Mouse (Mus musculus) neural tube, embryonic 11.5 days (tissue): Measurements from ENCODE around the gene Smoc2. TPM values are rescaled to one million over a fixed set of nuclear protein-coding genes. Genes with fewer than 3 reads are reported as not detected.

Experiments
- ATAC-seq: fragments of 200-750 bp; cut with Nextera tagmentation; 2 replicates; pipeline ENCODE4 v1.8.0; 2017; ENCODE audit warnings: moderate number of reproducible peaks, mild to moderate bottlenecking, moderate TSS enrichment, moderate library complexity; ENCODE audit not compliant: insufficient read depth, low FRiP score, low TSS enrichment
- DNase-seq: peaks from one replicate; pipeline ENCODE4 v3.0.0-alpha.2; 2015; ENCODE audit warnings: low spot score
- H3K27ac ChIP-seq: fragments of 300-500 bp; sonication (generic); 2 replicates; pipeline ENCODE4 v1.5.1; 2014; ENCODE audit warnings: low read depth, mild to moderate bottlenecking, low read length
- H3K27me3 ChIP-seq: fragments of 300-500 bp; sonication (generic); 2 replicates; pipeline ENCODE4 v1.6.1; 2014; ENCODE audit warnings: mild to moderate bottlenecking, low read length, mixed read lengths; ENCODE audit not compliant: control insufficient read depth, insufficient read depth
- H3K36me3 ChIP-seq: fragments of 300-500 bp; sonication (generic); 2 replicates; pipeline ENCODE4 v1.6.1; 2014; ENCODE audit warnings: mild to moderate bottlenecking, low read length, moderate library complexity, mixed read lengths; ENCODE audit not compliant: control insufficient read depth, insufficient read depth
- H3K4me1 ChIP-seq: fragments of 300-500 bp; sonication (generic); 2 replicates; pipeline ENCODE4 v1.6.1; 2014; ENCODE audit warnings: low read length, mixed read lengths; ENCODE audit not compliant: control insufficient read depth, insufficient read depth
- H3K4me2 ChIP-seq: fragments of 300-500 bp; sonication (generic); 2 replicates; pipeline ENCODE4 v1.6.1; 2014; ENCODE audit warnings: low read depth, mild to moderate bottlenecking, moderate library complexity
- H3K4me3 ChIP-seq: fragments of 300-500 bp; sonication (generic); 2 replicates; pipeline ENCODE4 v1.5.1; 2014; ENCODE audit warnings: low read depth, low read length
- H3K9ac ChIP-seq: fragments of 300-500 bp; sonication (generic); 2 replicates; pipeline ENCODE4 v1.6.1; 2014; ENCODE audit warnings: mild to moderate bottlenecking, low read length
- H3K9me3 ChIP-seq: fragments of 300-500 bp; sonication (generic); 2 replicates; pipeline ENCODE4 v1.6.1; 2016; ENCODE audit warnings: low read length; ENCODE audit not compliant: control insufficient read depth
- WGBS: fragments of 180-500 bp; shearing (Covaris S2); extraction: QIAGEN DNeasy Blood & Tissue Kit; methylation state at CpG from one replicate; pipeline ENCODE4 v1.1.7; 2014; 5-methylcytosine and 5-hydroxymethylcytosine counted together
- polyA plus RNA-seq: library from polyadenylated mRNA; unstranded; fragments of >200 nt; fragmentation: Nextera tagmentation; extraction: Ambion mirVana; gene quantifications from 2 replicates; pipeline ENCODE4 v1.2.1, GENCODE M21; 2014

Gene Smoc2
- polyA plus RNA-seq, 1 experiment from 2014 or later: 17.1 TPM

DNA sequence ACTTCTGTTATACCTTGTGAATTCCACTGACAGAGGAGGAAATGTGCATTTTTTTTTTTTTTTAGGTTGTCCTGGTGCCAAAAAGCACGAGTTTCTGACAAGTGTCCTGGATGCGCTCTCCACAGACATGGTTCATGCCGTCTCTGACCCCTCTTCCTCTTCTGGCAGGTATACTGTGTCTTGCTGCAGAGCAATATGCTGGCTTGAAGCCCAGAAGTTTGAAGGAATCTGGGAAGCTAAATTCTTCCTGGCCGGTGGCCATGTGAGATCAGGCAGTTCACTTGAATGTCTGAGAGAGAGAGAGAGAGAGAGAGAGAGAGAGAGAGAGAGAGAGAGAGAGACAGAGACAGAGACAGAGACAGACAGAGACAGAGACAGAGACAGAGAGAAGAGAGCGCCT lies 118.2 kb downstream of the Smoc2 start:
- no peaks in the 10 kb centered on the region for H3K27me3 ChIP-seq
- WGBS: 91% methylated on average over 5 of the region's 5 CpGs
- H3K36me3 ChIP-seq: no peaks in the 10 kb centered on the region
- H3K4me1 ChIP-seq: no peaks in the 10 kb centered on the region
- no peak for ATAC-seq
- no peak overlapping the region for H3K4me3 ChIP-seq
- DNase-seq: no peak
- no peak overlapping the region for H3K27ac ChIP-seq
- H3K9me3 ChIP-seq: no peaks in the 10 kb centered on the region
- H3K4me2 ChIP-seq: no peak overlapping the region
- H3K9ac ChIP-seq: no peak overlapping the region

DNA sequence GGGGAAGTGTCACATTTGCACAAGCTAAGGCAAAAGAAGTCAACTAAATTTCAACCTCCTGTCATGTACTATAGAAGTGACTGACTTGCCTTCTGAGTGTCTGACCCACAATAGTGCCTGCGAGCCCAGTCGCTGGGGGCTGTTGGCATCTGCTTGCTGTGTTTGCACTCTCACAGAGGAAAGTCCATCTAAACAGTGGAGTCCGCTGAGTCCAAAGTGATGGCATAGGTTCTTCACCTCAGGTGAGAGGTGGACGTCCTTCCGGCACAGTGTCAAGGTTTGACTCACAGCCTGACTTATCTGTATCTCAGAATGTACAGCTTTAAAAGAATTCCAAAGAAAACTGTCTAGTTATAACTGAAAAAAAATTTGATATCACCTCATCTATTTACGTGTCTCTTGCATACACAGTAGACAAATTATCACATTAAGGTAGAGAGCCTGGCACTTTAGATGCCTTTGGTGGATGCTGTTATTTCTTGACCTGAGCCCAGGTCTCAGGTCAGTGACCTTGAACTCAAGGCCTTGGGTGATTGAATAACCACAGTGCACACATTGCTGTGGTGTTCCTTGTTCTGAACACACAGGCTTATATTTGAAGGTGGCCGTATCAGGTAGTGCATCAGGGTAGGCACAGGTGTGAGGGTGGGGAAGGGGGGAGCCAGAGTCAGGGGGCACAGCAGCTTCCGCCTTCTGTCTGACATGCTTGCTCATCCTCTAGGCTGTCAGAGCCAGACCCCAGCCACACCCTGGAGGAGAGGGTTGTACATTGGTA lies 119.5 kb downstream of the Smoc2 start:
- Histone ChIP-seq H3K4me3 (no peak overlapping the region), H3K27ac (no peak overlapping the region), H3K9ac (no peak overlapping the region), H3K4me1 (no peaks in the 10 kb centered on the region), H3K4me2 (no peak overlapping the region), H3K9me3 (no peaks in the 10 kb centered on the region), H3K36me3 (no peaks in the 10 kb centered on the region), H3K27me3 (no peaks in the 10 kb centered on the region)
- ATAC-seq (no peak), DNase-seq (no peak)
- WGBS: 90% methylated on average over 8 of the region's 8 CpGs

DNA sequence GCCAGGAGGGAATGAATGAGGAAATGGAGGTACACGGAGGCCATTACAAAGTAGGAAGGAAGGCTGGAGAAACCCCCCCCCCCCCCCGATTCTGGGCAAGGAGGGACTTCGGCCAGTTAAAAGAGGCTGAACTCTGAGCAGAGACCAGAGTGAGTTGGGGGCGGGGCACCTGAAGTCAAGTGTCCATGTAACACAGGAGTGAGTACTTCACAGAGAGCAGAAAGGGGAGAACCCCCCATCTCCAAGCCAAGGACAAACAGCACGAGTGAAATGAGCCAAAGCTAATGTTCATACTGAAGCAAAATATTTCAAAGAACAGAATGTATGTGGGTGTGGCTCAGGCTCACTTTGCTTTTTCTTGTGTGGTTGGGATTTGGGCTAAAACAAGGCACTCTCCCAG lies 121.7 kb downstream of the Smoc2 start:
- 58% methylated on average over 5 of the region's 5 CpGs for WGBS
- Histone ChIP-seq H3K4me3 (no peak overlapping the region), H3K27ac (no peak overlapping the region), H3K9me3 (no peaks in the 10 kb centered on the region), H3K27me3 (no peaks in the 10 kb centered on the region), H3K9ac (no peak overlapping the region), H3K36me3 (no peaks in the 10 kb centered on the region), H3K4me1 (no peaks in the 10 kb centered on the region), H3K4me2 (no peak overlapping the region)
- DNase-seq (no peak), ATAC-seq (no peak)

DNA sequence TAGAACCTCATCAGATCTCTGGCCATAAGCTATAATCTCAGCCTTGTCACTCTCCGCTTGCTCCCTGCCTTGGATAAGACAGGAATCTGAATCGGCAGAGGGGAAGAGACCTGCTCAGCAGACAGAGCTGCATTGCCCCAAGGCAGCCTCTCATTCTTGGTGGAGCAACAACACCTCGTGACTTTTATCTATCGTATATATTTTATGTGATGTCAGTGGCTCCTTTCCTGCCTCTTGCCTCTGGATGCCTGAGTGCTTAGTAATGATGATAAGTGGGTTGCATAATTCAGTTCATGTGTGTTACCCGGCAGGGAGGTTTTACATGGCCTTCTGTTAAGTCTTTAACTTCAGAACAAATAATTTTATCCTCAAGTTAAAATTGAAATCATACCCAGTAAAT lies 128.6 kb downstream of the Smoc2 start:
- no peak for ATAC-seq
- no peaks in the 10 kb centered on the region for H3K4me1 ChIP-seq
- 73% methylated on average over 5 of the region's 5 CpGs for WGBS
- no peaks in the 10 kb centered on the region for H3K9me3 ChIP-seq
- H3K27ac ChIP-seq: no peak overlapping the region
- H3K27me3 ChIP-seq: no peaks in the 10 kb centered on the region
- no peak overlapping the region for H3K4me3 ChIP-seq
- no peak overlapping the region for H3K4me2 ChIP-seq
- DNase-seq: no peak
- H3K9ac ChIP-seq: no peak overlapping the region
- no peaks in the 10 kb centered on the region for H3K36me3 ChIP-seq

DNA sequence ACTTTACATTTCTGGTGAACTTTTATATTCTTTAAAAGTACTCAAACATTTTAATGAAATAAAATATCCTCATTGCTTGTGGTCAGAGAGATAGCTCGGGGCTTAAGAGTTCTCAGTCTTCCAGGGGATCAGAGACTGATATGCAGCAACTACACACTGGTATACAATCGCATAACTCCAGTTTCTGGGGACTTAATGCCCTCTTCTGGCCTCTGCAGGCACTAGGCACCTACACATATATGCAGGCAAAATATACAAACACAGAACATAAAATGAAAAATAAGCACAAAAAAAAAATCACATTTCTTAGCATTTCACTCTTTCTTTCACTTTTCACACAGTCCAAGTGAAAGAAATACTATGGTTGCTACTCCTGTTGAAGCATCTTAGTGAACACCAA lies 133.2 kb downstream of the Smoc2 start:
- WGBS: 74% methylated on average over 2 of the region's 2 CpGs
- DNase-seq: no peak
- H3K27ac ChIP-seq: no peak overlapping the region
- no peaks in the 10 kb centered on the region for H3K36me3 ChIP-seq
- no peak for ATAC-seq
- no peak overlapping the region for H3K4me2 ChIP-seq
- no peak overlapping the region for H3K9ac ChIP-seq
- H3K9me3 ChIP-seq: no peaks in the 10 kb centered on the region
- no peaks in the 10 kb centered on the region for H3K4me1 ChIP-seq
- no peaks in the 10 kb centered on the region for H3K27me3 ChIP-seq
- no peak overlapping the region for H3K4me3 ChIP-seq

DNA sequence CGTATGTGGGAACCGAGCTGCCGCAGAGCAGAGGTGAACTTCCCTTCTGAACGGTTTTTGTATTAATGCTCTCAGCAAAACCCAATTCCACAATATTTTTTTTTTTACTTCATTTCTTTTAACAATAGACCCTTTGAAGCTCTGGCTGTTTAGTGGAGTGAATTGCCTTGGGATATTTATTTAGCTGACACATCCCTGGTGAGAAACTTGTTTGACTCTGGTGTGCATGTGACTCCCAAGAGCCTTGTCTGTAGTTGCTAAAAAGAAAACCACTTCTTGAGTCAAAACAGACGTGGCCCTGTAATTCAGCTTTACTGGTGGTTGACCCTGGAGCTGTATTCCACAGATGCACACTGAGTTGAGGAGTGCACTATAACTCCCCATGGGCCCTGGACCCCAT lies 135.2 kb downstream of the Smoc2 start:
- WGBS: 65% methylated on average over 5 of the region's 5 CpGs
- no peaks in the 10 kb centered on the region for H3K27me3 ChIP-seq
- no peak overlapping the region for H3K4me3 ChIP-seq
- H3K9ac ChIP-seq: no peak overlapping the region
- H3K4me2 ChIP-seq: no peak overlapping the region
- ATAC-seq (no peak), DNase-seq (no peak)
- no peaks in the 10 kb centered on the region for H3K4me1 ChIP-seq
- H3K27ac ChIP-seq: no peak overlapping the region
- no peaks in the 10 kb centered on the region for H3K9me3 ChIP-seq
- no peaks in the 10 kb centered on the region for H3K36me3 ChIP-seq

DNA sequence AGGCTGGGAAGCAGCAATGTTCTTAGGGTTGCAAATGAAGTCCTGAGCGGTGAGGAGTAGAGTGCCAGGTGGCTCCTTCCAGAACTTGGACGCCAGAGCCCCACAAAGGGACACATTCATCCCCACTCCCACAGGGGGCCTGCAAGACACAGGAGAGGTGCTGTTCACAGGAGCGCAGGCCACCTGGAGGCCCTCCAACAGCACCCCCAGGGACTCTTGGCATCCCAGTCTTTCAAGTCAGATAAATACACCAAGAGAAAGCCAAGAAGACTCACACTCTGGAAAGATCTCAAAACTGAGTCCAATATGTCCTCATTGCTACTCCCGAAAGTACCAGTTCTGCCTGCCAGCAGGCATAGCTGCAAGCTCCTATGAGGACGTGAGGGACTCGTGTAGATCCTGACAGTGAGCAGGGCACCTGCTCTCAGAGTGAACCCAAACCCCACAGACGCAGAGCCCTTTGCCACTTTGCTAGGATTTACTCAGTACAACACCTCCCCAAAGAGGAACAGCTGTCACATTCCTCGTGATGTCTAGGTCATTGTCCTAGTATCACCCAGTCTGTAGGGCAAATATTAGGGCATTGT lies 141.2 kb downstream of the Smoc2 start:
- WGBS: 53% methylated on average over 8 of the region's 8 CpGs
- no peak for DNase-seq
- H3K9ac ChIP-seq: no peak overlapping the region

DNA sequence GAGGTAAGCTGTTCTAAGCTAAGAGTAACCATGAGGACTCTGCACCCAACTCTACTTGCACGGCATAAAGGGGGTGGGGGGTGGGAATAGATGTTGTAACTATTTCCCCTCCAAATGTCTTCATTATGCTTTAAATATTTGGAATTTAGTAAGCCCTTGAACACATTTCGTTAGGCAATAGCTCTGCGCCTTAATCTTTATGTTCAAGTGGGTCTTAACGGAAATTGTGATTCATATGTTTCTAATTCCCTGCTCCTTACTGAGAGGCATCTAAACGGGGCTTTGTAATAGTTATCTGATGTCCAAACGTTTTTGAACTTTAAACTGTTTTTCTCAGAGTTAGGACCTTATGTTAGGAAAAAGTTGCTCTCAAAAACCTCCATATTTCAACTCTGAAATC lies 147.2 kb downstream of the Smoc2 start:
- no peak overlapping the region for H3K4me2 ChIP-seq
- 76% methylated on average over 6 of the region's 6 CpGs for WGBS
- DNase-seq: no peak
- no peak overlapping the region for H3K9ac ChIP-seq
- no peaks in the 10 kb centered on the region for H3K27me3 ChIP-seq
- H3K9me3 ChIP-seq: no peaks in the 10 kb centered on the region
- no peaks in the 10 kb centered on the region for H3K36me3 ChIP-seq
- no peaks in the 10 kb centered on the region for H3K4me1 ChIP-seq
- ATAC-seq: no peak
- no peak overlapping the region for H3K27ac ChIP-seq
- no peak overlapping the region for H3K4me3 ChIP-seq

More for the DNA sequence above, 141.2 kb downstream of the Smoc2 start:
- Histone ChIP-seq H3K4me3 (no peak overlapping the region), H3K36me3 (no peaks in the 10 kb centered on the region), H3K4me1 (no peaks in the 10 kb centered on the region), H3K27me3 (no peaks in the 10 kb centered on the region), H3K9me3 (no peaks in the 10 kb centered on the region), H3K27ac (no peak overlapping the region), H3K4me2 (no peak overlapping the region)
- no peak for ATAC-seq

DNA sequence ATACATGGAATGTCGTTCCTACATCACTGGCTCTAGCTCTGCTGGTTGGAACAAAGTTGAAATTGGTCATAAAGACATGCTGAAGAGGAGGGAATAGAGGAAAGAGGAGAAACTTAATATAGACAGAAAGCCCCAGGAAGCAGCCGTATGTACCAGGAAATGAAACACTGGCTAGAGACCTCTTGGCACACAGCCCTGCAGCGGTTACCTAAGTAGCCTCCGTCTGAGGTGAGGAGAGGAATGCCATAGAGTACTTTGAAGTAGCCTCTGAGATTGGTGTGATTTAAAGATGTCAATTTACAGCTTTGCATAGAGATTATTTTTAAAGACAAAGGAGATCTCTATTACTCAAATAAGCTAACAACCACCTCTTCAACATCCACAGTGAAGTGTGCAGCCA lies 155.4 kb downstream of the Smoc2 start:
- WGBS: 83% methylated on average over 4 of the region's 4 CpGs
- DNase-seq (no peak), ATAC-seq (no peak)
- no peaks in the 10 kb centered on the region for H3K4me1 ChIP-seq
- H3K36me3 ChIP-seq: no peaks in the 10 kb centered on the region
- H3K27me3 ChIP-seq: no peaks in the 10 kb centered on the region
- H3K4me2 ChIP-seq: no peak overlapping the region
- no peaks in the 10 kb centered on the region for H3K9me3 ChIP-seq
- no peak overlapping the region for H3K4me3 ChIP-seq
- no peak overlapping the region for H3K9ac ChIP-seq
- no peak overlapping the region for H3K27ac ChIP-seq
